Mouse (Mus musculus) embryonic facial prominence, embryonic 15.5 days (tissue): ENCODE results near the gene Ces3b. TPM values are rescaled to one million over a fixed set of nuclear protein-coding genes. Genes with fewer than 3 reads are reported as not detected.

Experiments
- polyA plus RNA-seq: library from polyadenylated mRNA; unstranded; fragments of >200 nt; fragmentation: Nextera tagmentation; extraction: Ambion mirVana; gene quantifications from 2 replicates; pipeline ENCODE4 v1.2.1, GENCODE M21; 2015

Ces3b gene
- polyA plus RNA-seq, 1 experiment from 2014 or later = not detected

Other genes starting within 250 kb of the Ces3b start
- not detected in 2 replicates for gene Ces2c, start 236.7 kb upstream of the Ces3b start, polyA plus RNA-seq
- gene Ces2e, start 157.5 kb upstream of the Ces3b start, polyA plus RNA-seq = 0.42 and 0.49 TPM in 2 replicates
- 0.50 and 0.51 TPM in 2 replicates for gene Ces2f, start 136.4 kb upstream of the Ces3b start, polyA plus RNA-seq
- 9.7 and 10.4 TPM in 2 replicates for gene Ces2g, start 122.0 kb upstream of the Ces3b start, polyA plus RNA-seq
- not detected in 2 replicates for gene Ces2h, start 82.9 kb upstream of the Ces3b start, polyA plus RNA-seq
- gene Ces3a, start 35.2 kb upstream of the Ces3b start, polyA plus RNA-seq = not detected in 2 replicates
- gene Ces4a, start 48.0 kb downstream of the Ces3b start, polyA plus RNA-seq = not detected in 2 replicates
- gene Cbfb, start 86.9 kb downstream of the Ces3b start, polyA plus RNA-seq = 79.1 and 81.6 TPM in 2 replicates
- 24.9 and 26.1 TPM in 2 replicates for gene D230025D16Rik, start 141.4 kb downstream of the Ces3b start, polyA plus RNA-seq
- gene B3gnt9, start 171.4 kb downstream of the Ces3b start, polyA plus RNA-seq = 45.5 and 49.2 TPM in 2 replicates
- gene Tradd, start 180.9 kb downstream of the Ces3b start, polyA plus RNA-seq = 27.4 and 28.8 TPM in 2 replicates
- 3.3 and 4.0 TPM in 2 replicates for gene Fbxl8, start 180.9 kb downstream of the Ces3b start, polyA plus RNA-seq
- gene Hsf4, start 186.0 kb downstream of the Ces3b start, polyA plus RNA-seq = 0.13 and 0.33 TPM in 2 replicates
- 3.6 and 4.4 TPM in 2 replicates for gene Nol3, start 192.4 kb downstream of the Ces3b start, polyA plus RNA-seq
- gene 4931428F04Rik, start 206.1 kb downstream of the Ces3b start, polyA plus RNA-seq = 12.1 and 14.5 TPM in 2 replicates
- gene Exoc3l, start 212.3 kb downstream of the Ces3b start, polyA plus RNA-seq = 10.2 and 11.0 TPM in 2 replicates
- 67.9 and 79.6 TPM in 2 replicates for gene E2f4, start 213.9 kb downstream of the Ces3b start, polyA plus RNA-seq
- 9.9 and 11.4 TPM in 2 replicates for gene Elmo3, start 221.8 kb downstream of the Ces3b start, polyA plus RNA-seq
- gene Lrrc29, start 242.5 kb downstream of the Ces3b start, polyA plus RNA-seq = 1.6 and 2.0 TPM in 2 replicates
- gene Tmem208, start 242.6 kb downstream of the Ces3b start, polyA plus RNA-seq = 131 TPM in 2 replicates